In the genomic region with DNA sequence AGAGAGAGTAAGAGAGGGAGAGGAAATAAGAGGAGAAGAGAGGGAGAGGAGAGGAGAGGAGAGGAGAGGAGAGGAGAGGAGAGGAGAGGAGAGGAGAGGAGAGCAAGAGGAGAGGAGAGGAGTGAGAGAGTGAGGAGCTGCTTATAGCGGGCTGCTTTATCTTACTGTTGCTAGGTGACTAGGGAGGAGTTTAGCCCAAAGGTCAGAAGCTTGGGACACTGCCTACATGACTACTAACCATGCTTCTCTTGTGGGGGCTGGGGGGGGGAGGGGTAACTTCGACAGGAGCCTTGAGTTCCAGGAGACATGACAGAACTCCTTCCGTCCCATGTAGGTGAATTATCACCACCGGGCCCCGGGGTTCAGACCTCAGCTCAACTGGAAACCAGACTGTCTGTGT, we compare ENCODE assay signal across 25 mouse cellular contexts. TPM values are rescaled to one million over a fixed set of nuclear protein-coding genes. Genes with fewer than 3 reads are reported as not detected.
DNase-seq lines count a peak whose midpoint lies in the region; ATAC-seq lines count a peak whose summit lies in the region.
"Had no signal": no experiment of that assay in that cellular context is flagged by ENCODE, and none has a peak within 500 bp of the region (broad histone marks: within the 10 kb centered on the region; RNA-seq: fewer than 3 reads in every experiment).

No protein-coding gene starts in this region.

- H3K9me3 ChIP-seq in liver, embryonic 13.5 days (replicated peaks): no peaks in the 10 kb centered on the region
- H3K9me3 ChIP-seq: embryonic facial prominence, embryonic 12.5 days; forebrain, embryonic 15.5 days; heart, embryonic 13.5 days; hindbrain, embryonic 12.5 days had no signal

- ATAC-seq in liver, embryonic 13.5 days (ENCODE audit: low read depth): peak; percentile 60; the same call in 1 of the 2 replicates
- ATAC-seq: forebrain, embryonic 15.5 days; hindbrain, embryonic 16.5 days; inflammation-experienced regulatory T-cells, adult 6 months had no signal

- no peak overlapping the region for H3K4me2 ChIP-seq in liver, embryonic 13.5 days
- H3K4me2 ChIP-seq: embryonic facial prominence, embryonic 12.5 days; forebrain, embryonic 15.5 days; heart, embryonic 13.5 days; hindbrain, embryonic 12.5 days had no signal

- no peaks in the 10 kb centered on the region for H3K27me3 ChIP-seq in liver, embryonic 13.5 days
- H3K27me3 ChIP-seq: embryonic facial prominence, embryonic 12.5 days; forebrain, embryonic 15.5 days; hindbrain, embryonic 12.5 days had no signal

- peak; percentile 12 for DNase-seq in adrenal gland, postnatal 10 days
- no peak for DNase-seq in adrenal gland, postnatal 4 days (ENCODE audit: low spot score in 2 of 2)
- DNase-seq in heart, adult 11 months: peak; percentile 36
- DNase-seq in heart, postnatal 25 days (ENCODE audit: low spot score): no peak
- no peak for DNase-seq in liver, embryonic 13.5 days
- DNase-seq in liver: no peak
- no peak for DNase-seq in kidney, postnatal 36 days
- DNase-seq: cerebellum, adult 11-12 months; cerebellum, adult 9-10 months; cerebellum, postnatal 25 days; gastrocnemius, postnatal 10 days; heart, adult 2 months; heart, postnatal 4 days; kidney, adult 18-20 months had no signal

- H3K9ac ChIP-seq in liver, embryonic 13.5 days: no peak overlapping the region
- H3K9ac ChIP-seq: embryonic facial prominence, embryonic 12.5 days; forebrain, embryonic 15.5 days; heart, embryonic 13.5 days; hindbrain, embryonic 12.5 days had no signal

- 48% methylated on average over 5 of the region's 5 CpGs for WGBS in liver, embryonic 13.5 days (ENCODE audit: insufficient replicate concordance)

- no peaks in the 10 kb centered on the region; the same call in 1 of the 2 replicates for H3K4me1 ChIP-seq in liver, embryonic 13.5 days (replicated peaks)
- H3K4me1 ChIP-seq: embryonic facial prominence, embryonic 12.5 days; forebrain, embryonic 15.5 days had no signal

- H3K36me3 ChIP-seq in liver, embryonic 13.5 days: no peaks in the 10 kb centered on the region
- H3K36me3 ChIP-seq: embryonic facial prominence, embryonic 12.5 days; forebrain, embryonic 15.5 days; heart, embryonic 13.5 days; hindbrain, embryonic 12.5 days had no signal

- H3K27ac ChIP-seq in liver, embryonic 13.5 days: no peak overlapping the region
- H3K27ac ChIP-seq: embryonic facial prominence, embryonic 12.5 days; forebrain, embryonic 15.5 days; heart, adult 2 months; heart, embryonic 13.5 days; hindbrain, embryonic 12.5 days had no signal

- H3K4me3 ChIP-seq in liver, embryonic 13.5 days (replicated peaks): no peak overlapping the region
- H3K4me3 ChIP-seq: embryonic facial prominence, embryonic 12.5 days; forebrain, embryonic 15.5 days; heart, adult 2 months; heart, embryonic 13.5 days; hindbrain, embryonic 12.5 days had no signal

- intact Hi-C loops in heart, postnatal 25 days (cut with DNase I): no loop called here

RNA-seq across cellular contexts. Expression of gene Aox4, which starts 20.3 kb away (rescaled TPM):
- under 1 TPM; 0.06 to 0.15 TPM for total RNA-seq in adrenal gland, postnatal 10 days (2021)
- under 1 TPM; 0.06 to 0.25 TPM for total RNA-seq in adrenal gland, postnatal 4 days (2021)
- not detected for total RNA-seq in heart, postnatal 25 days (2021)
- polyA plus RNA-seq in liver, embryonic 13.5 days (2015; fragmentation: Nextera tagmentation; extraction: Ambion mirVana): 0.27 and 0.31 TPM in 2 replicates
- total RNA-seq: heart, adult 2 months; heart, postnatal 4 days; MEL had no signal
- polyA plus RNA-seq: C2C12; heart, adult 2 months; heart, postnatal 0 days; inflammation-experienced regulatory T-cells, adult 6 months had no signal

RNA-seq across cellular contexts. Expression of gene Aox2, which starts 47.6 kb away (rescaled TPM):
- total RNA-seq in adrenal gland, postnatal 10 days (2021): under 1 TPM; 0.06 to 0.12 TPM
- total RNA-seq in adrenal gland, postnatal 4 days (2021): under 1 TPM; 0.11 TPM
- not detected for total RNA-seq in heart, postnatal 25 days (2021)
- not detected in 2 replicates for polyA plus RNA-seq in liver, embryonic 13.5 days (2015; fragmentation: Nextera tagmentation; extraction: Ambion mirVana)
- total RNA-seq: heart, adult 2 months had no signal
- polyA plus RNA-seq: C2C12; cortical plate, adult 2 months; forebrain, embryonic 11.5 days; forebrain, embryonic 15.5 days; heart, adult 2 months; heart, embryonic 13.5 days; heart, postnatal 0 days; inflammation-experienced regulatory T-cells, adult 6 months had no signal

Comparison
In these comparisons a context has a peak if more than half of its experiments do, and no peak if none do; other contexts are left out.
1. DNase-seq: peak in adrenal gland, postnatal 10 days (single experiment) and heart, adult 11 months (single experiment); none in adrenal gland, postnatal 4 days (0 of 2), heart, postnatal 25 days (single experiment), liver, embryonic 13.5 days (single experiment), liver (single experiment) and kidney, postnatal 36 days (0 of 2).